Mouse (Mus musculus) heart, adult 8-10 months (tissue): ENCODE measurements around the gene Npm1. TPM values are rescaled to one million over a fixed set of nuclear protein-coding genes. Genes with fewer than 3 reads are reported as not detected.

ENCODE experiments used
- total RNA-seq, 4 experiments: library from RNA; stranded (reverse); gene quantifications; 2 replicates each; pipeline ENCODE4 v1.2.4; 2022

Gene Npm1
- total RNA-seq, 4 experiments from 2014 or later = 139 to 175 (median 148) TPM

Other genes starting within 250 kb of the Npm1 start
- gene Fgf18, start 15.8 kb downstream of the Npm1 start, total RNA-seq = 1 to 10 TPM; 3.0 to 5.6 (median 4.9) TPM
- not detected for gene Tlx3, start 40.4 kb upstream of the Npm1 start, total RNA-seq
- not detected for gene Gm12117, start 113.5 kb upstream of the Npm1 start, total RNA-seq